Mouse (Mus musculus) spleen, adult 2 months (tissue): ENCODE data around the gene Homez. TPM values are rescaled to one million over a fixed set of nuclear protein-coding genes. Genes with fewer than 3 reads are reported as not detected.

Source experiments
- DNase-seq, 2 experiments: peaks; one replicate each; pipeline versions ENCODE4 v3.0.0 to v3.0.0-alpha.2; 2012 to 2021; ENCODE audit warnings: low spot score in 2 of 2, low read depth in 1 of 2
- H3K27ac ChIP-seq: fragments of 200-500 bp; 2 replicates; pipeline ENCODE4 v1.5.1; 2012; ENCODE audit warnings: low read length, inconsistent platforms; ENCODE audit not compliant: insufficient read depth
- H3K27me3 ChIP-seq: fragments of 200-500 bp; 2 replicates; pipeline ENCODE4 v1.6.1; 2012; ENCODE audit warnings: mild to moderate bottlenecking, moderate library complexity, low read length, inconsistent platforms; ENCODE audit not compliant: control insufficient read depth, insufficient read depth
- H3K36me3 ChIP-seq: fragments of 200-500 bp; 2 replicates; pipeline ENCODE4 v1.6.1; 2012; ENCODE audit warnings: mild to moderate bottlenecking, low read length, inconsistent platforms; ENCODE audit not compliant: control insufficient read depth, insufficient read depth
- H3K4me1 ChIP-seq: fragments of 200-500 bp; 2 replicates; pipeline ENCODE4 v1.6.1; 2011; ENCODE audit warnings: inconsistent platforms; ENCODE audit not compliant: control insufficient read depth, insufficient read depth, insufficient read length
- H3K4me3 ChIP-seq: fragments of 200-500 bp; 2 replicates; pipeline ENCODE4 v1.5.1; 2011; ENCODE audit warnings: mild to moderate bottlenecking, inconsistent platforms; ENCODE audit not compliant: insufficient read depth, insufficient read length; ENCODE audit errors: extremely low read depth
- CTCF ChIP-seq: fragments of 200-500 bp; IDR thresholded peaks from 2 replicates; pipeline ENCODE4 v1.5.1; 2011; ENCODE audit warnings: mild to moderate bottlenecking, inconsistent platforms; ENCODE audit not compliant: insufficient read depth, insufficient read length, insufficient replicate concordance; ENCODE audit errors: extremely low read depth
- POLR2A ChIP-seq: fragments of 200-500 bp; IDR thresholded peaks from 2 replicates; pipeline ENCODE4 v1.6.1; 2011; ENCODE audit warnings: low read depth, low read length, inconsistent platforms
- WGBS: fragments of 180-500 bp; shearing (Covaris S2); methylation state at CpG from one replicate; pipeline ENCODE4 v1.1.7; 2018; 5-methylcytosine and 5-hydroxymethylcytosine counted together
- polyA plus RNA-seq: library from polyadenylated mRNA; depleted of rRNA; stranded (reverse); fragments of >200 nt; gene quantifications from 2 replicates; pipeline ENCODE4 v1.2.3, GENCODE M21; 2012

Homez gene
- polyA plus RNA-seq, 1 experiment = 2.8 TPM

- 74% methylated on average over 5 of the region's 5 CpGs for WGBS
- peak in 1 of 2 experiments; percentile 23 for DNase-seq
- Histone ChIP-seq H3K36me3 (no peaks in the 10 kb centered on the region), H3K4me1 (no peaks in the 10 kb centered on the region), H3K27ac (no peak overlapping the region), H3K4me3 (no peak overlapping the region), H3K27me3 (no peaks in the 10 kb centered on the region)
- TF ChIP-seq CTCF (peak; percentile 34; the same call in 1 of the 2 replicates), POLR2A (no peak)
These were observed 3.8 kb downstream of the Homez start for GRCm38 (mm10) chr14:54866936-54867335.

GRCm38 (mm10) chr14:54866268-54866667 is 4.5 kb downstream of the Homez start:
- Histone ChIP-seq H3K27ac (no peak overlapping the region), H3K4me1 (no peaks in the 10 kb centered on the region), H3K4me3 (no peak overlapping the region), H3K27me3 (no peaks in the 10 kb centered on the region), H3K36me3 (no peaks in the 10 kb centered on the region)
- TF ChIP-seq POLR2A (no peak), CTCF (no peak)
- no peak for DNase-seq
- whole genome bisulfite sequencing = 50% methylated on average over 3 of the region's 3 CpGs

GRCm38 (mm10) chr14:54865626-54866025 is 5.1 kb downstream of the Homez start:
- DNase-seq = no peak

GRCm38 (mm10) chr14:54864313-54865036 is 6.3 kb downstream of the Homez start:
- Histone ChIP-seq H3K4me1 (no peaks in the 10 kb centered on the region), H3K4me3 (peak overlapping the region; percentile 80), H3K27ac (peak overlapping the region; percentile 36; the same call in 1 of the 2 replicates), H3K27me3 (no peaks in the 10 kb centered on the region), H3K36me3 (no peaks in the 10 kb centered on the region)
- no peak for TF ChIP-seq POLR2A
- no peak for TF ChIP-seq CTCF
- WGBS = 9% methylated on average over 21 of the region's 21 CpGs
- no peak for DNase-seq

More at GRCm38 (mm10) chr14:54865626-54866025, 5.1 kb downstream of the Homez start:
- WGBS = 83% methylated on average over 5 of the region's 5 CpGs
- H3K27me3 ChIP-seq = no peaks in the 10 kb centered on the region
- no peaks in the 10 kb centered on the region for H3K36me3 ChIP-seq
- TF ChIP-seq POLR2A = no peak
- TF ChIP-seq CTCF = no peak
- H3K4me1 ChIP-seq = no peaks in the 10 kb centered on the region
- H3K4me3 ChIP-seq = no peak overlapping the region
- H3K27ac ChIP-seq = no peak overlapping the region

GRCm38 (mm10) chr14:54863501-54864312 is 7.1 kb downstream of the Homez start:
- Histone ChIP-seq H3K27ac (peak overlapping the region; percentile 45), H3K36me3 (no peaks in the 10 kb centered on the region), H3K27me3 (no peaks in the 10 kb centered on the region), H3K4me3 (peak overlapping the region; percentile 80), H3K4me1 (no peaks in the 10 kb centered on the region)
- under 1% methylated on average over 54 of the region's 56 CpGs for WGBS
- TF ChIP-seq POLR2A (no peak; the same call in 1 of the 2 replicates), CTCF (0 out of 2 replicates have a peak, but pooled peaks have one; percentile 5)
- DNase-seq = peak; percentile 58 to 89

- no peak overlapping the region for H3K4me3 ChIP-seq
- H3K4me1 ChIP-seq = no peaks in the 10 kb centered on the region
- DNase-seq = peak in 1 of 2 experiments; percentile 64
- 39% methylated on average over 2 of the region's 2 CpGs for WGBS
- H3K36me3 ChIP-seq = peaks cover 4% of the 10 kb centered on the region; the same call in 1 of the 2 replicates
- no peaks in the 10 kb centered on the region for H3K27me3 ChIP-seq
- no peak overlapping the region for H3K27ac ChIP-seq
- TF ChIP-seq POLR2A = no peak
- peak; percentile 53; the same call in 1 of the 2 replicates for TF ChIP-seq CTCF
These were observed 10.2 kb downstream of the Homez start for GRCm38 (mm10) chr14:54860511-54860910.

- no peak for TF ChIP-seq CTCF
- DNase-seq = no peak
- WGBS = 89% methylated on average over 9 of the region's 9 CpGs
These were observed 12.9 kb downstream of the Homez start for GRCm38 (mm10) chr14:54857891-54858290.

More at GRCm38 (mm10) chr14:54857891-54858290, 12.9 kb downstream of the Homez start:
- peaks cover 4% of the 10 kb centered on the region; the same call in 1 of the 2 replicates for H3K36me3 ChIP-seq
- H3K4me1 ChIP-seq = no peaks in the 10 kb centered on the region
- H3K27ac ChIP-seq = no peak overlapping the region
- H3K4me3 ChIP-seq = no peak overlapping the region
- H3K27me3 ChIP-seq = no peaks in the 10 kb centered on the region
